Mouse (Mus musculus) gastrocnemius, adult 2 months (tissue): ENCODE results near the gene Mx1. TPM values are rescaled to one million over a fixed set of nuclear protein-coding genes. Genes with fewer than 3 reads are reported as not detected.

Experiments
- DNase-seq: peaks from one replicate; pipeline ENCODE4 v3.0.0; 2022
- H3K27ac ChIP-seq: fragments of 200-600 bp; 2 replicates; pipeline ENCODE4 v1.8.1; 2022; ENCODE audit warnings: mild to moderate bottlenecking
- H3K4me3 ChIP-seq: fragments of 200-600 bp; 2 replicates; pipeline ENCODE4 v1.8.1; 2022; ENCODE audit warnings: mild to moderate bottlenecking, moderate library complexity
- CTCF ChIP-seq: fragments of 200-600 bp; IDR thresholded peaks from 2 replicates; pipeline ENCODE4 v1.8.1; 2022; ENCODE audit warnings: antibody characterized with exemption, mild to moderate bottlenecking, moderate library complexity
- intact Hi-C: fragments of 180-260 bp; cut with DNase I; formaldehyde crosslinking; loops from one replicate; pipeline ENCODE4 v1.15.1; 2025
- total RNA-seq, 2 experiments: library from RNA; stranded (reverse); gene quantifications; 2 replicates each; pipeline ENCODE4 v1.2.3; 2021

Gene Mx1
- total RNA-seq, 2 experiments from 2014 or later, result 0.33 to 0.36 TPM

DNA sequence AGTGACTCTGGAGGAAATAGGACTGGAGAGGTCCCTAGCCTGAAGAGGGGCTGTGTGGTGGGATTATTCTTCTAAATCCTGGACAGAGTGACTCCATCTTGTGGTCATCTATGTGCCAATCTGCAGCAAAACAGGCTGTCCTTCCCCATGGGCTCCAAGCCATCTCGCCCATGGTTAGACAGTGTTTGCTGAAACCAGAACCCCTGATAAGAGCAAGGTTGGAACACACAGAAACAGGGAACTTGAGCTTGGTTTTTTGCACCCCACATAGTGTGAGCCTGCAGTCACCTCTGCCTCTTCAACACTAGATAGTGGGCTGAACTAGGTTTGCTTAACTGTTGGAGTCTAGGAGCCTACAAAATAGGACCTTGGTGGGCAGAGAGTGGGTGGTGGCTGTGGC lies 13.8 kb upstream of the Mx1 start:
- H3K27ac ChIP-seq, result no peak overlapping the region
- TF ChIP-seq CTCF, result no peak
- no peak overlapping the region for H3K4me3 ChIP-seq
- intact Hi-C loops, result no loop called here
- DNase-seq, result no peak

DNA sequence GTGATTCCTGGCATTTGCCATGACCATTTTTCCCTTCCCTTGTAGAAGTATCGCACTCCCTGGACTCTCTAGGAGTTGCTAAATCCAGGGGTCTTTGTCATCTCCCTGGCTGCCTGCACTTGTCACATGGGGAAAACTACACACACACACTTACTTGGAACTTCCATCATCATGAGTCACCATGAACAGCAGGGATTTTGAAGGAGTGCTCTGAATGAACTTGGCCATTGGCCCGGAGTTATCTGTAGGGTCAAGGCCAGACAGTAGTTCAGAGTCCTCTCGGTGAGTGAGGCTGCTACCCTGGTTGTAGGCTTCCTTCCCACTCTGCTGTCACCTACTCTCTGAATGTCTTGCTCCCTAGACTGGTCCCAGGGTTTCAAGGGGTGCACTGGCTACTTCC lies 12.9 kb upstream of the Mx1 start:
- DNase-seq, result peak; percentile 30
- no peak overlapping the region for H3K27ac ChIP-seq
- intact Hi-C loops, result no loop called here

GRCm38 (mm10) chr16:97474671-97475070 lies 12.0 kb upstream of the Mx1 start:
- H3K27ac ChIP-seq, result no peak overlapping the region
- intact Hi-C loops, result no loop called here
- no peak for DNase-seq
- H3K4me3 ChIP-seq, result no peak overlapping the region
- TF ChIP-seq CTCF, result no peak

More for the DNA sequence above, 12.9 kb upstream of the Mx1 start:
- H3K4me3 ChIP-seq, result no peak overlapping the region
- no peak for TF ChIP-seq CTCF

GRCm38 (mm10) chr16:97467993-97468791 lies 5.5 kb upstream of the Mx1 start:
- Histone ChIP-seq H3K27ac (no peak overlapping the region), H3K4me3 (no peak overlapping the region)
- DNase-seq, result no peak
- intact Hi-C loops, result loop anchor here (5.0 kb wide), 1 partner anchor 156 kb away; no protein-coding TSS in a partner anchor
- TF ChIP-seq CTCF, result no peak

DNA sequence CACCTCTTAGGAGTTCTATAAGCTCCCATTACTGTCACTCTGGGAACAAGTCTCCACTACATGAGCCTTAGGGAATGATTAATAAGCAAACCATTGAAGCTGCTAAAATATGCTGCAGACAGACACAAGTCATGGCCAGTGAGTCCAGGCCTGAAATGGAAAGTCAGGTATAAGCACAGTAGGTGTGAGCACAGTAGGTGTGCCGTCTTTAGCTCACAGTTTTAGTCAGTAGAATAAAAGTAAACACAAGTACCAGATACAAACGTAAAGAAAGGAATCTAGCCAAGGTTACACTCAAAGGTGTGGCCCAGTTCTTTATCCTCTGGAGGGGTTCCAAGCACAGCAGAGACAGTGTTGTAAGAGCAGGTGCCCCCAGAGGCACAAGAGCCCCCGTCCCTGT lies 4.8 kb upstream of the Mx1 start:
- Histone ChIP-seq H3K4me3 (no peak overlapping the region), H3K27ac (no peak overlapping the region)
- no peak for TF ChIP-seq CTCF
- intact Hi-C loops, result loop anchor here (5.0 kb wide), 1 partner anchor 155 kb away; no protein-coding TSS in a partner anchor
- DNase-seq, result no peak

DNA sequence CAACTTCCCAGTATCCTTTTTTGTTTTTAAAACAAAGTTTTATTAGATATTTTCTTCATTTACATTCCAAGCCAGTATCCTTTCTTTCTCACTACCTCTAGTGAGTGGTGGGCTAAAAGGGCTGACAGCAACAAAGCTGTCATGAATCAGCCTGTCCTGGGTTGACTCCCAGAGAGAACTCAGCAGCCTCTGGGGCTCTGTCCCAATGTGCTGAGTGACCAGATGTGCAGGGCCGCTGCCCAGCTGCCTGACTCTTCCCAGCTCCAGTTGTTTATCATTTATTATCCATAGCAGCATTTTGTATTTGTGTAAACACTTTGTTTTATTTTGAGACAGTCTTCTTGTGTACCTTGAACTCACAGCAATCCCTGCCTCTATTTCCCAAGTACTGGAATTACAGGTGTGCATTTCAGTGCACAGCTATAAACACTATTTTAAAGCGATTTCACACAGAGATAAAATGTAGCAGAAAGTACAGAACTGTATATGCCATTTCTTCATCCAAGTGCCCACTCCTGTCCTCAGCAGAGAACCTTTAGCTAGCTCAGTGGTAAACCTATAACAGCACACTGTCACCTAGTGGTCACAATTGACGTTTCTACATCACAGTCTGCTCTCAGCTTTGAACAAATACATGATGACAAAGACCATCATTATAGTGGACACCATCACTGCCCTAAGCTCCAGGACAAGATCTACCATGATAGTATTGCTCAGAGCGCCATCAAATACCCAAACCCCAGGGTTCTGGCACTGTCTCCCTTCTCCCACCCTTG lies 3.7 kb upstream of the Mx1 start:
- H3K27ac ChIP-seq, result no peak overlapping the region
- no peak overlapping the region for H3K4me3 ChIP-seq
- peak; percentile 59 for TF ChIP-seq CTCF
- no peak for DNase-seq
- intact Hi-C loops, result loop anchor here (5.0 kb wide), 1 partner anchor 154 kb away; no protein-coding TSS in a partner anchor

GRCm38 (mm10) chr16:97461271-97461670 lies 1.4 kb downstream of the Mx1 start:
- intact Hi-C loops, result no loop called here
- no peak for TF ChIP-seq CTCF
- H3K27ac ChIP-seq, result no peak overlapping the region
- DNase-seq, result no peak
- no peak overlapping the region for H3K4me3 ChIP-seq

DNA sequence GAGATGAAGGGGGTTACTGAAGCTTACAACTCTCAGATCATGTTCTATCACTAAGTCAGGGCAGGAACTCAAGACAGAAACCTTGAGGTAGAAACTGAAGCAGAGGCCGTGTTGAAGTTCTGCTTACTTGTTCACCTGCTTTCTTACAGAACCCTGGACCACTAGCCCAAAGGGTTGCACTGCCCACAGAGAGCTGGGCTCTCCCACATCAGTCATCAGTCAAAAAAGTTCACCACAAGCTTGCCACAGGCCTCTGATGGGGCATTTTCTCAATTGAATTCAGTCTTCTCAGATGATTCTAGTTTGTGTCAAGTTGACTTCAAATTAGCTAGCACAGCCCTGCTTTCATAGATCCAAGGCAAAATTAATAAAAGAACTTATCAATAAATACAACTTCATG lies 2.9 kb downstream of the Mx1 start:
- Histone ChIP-seq H3K27ac (no peak overlapping the region), H3K4me3 (no peak overlapping the region)
- no peak for TF ChIP-seq CTCF
- intact Hi-C loops, result no loop called here
- no peak for DNase-seq

DNA sequence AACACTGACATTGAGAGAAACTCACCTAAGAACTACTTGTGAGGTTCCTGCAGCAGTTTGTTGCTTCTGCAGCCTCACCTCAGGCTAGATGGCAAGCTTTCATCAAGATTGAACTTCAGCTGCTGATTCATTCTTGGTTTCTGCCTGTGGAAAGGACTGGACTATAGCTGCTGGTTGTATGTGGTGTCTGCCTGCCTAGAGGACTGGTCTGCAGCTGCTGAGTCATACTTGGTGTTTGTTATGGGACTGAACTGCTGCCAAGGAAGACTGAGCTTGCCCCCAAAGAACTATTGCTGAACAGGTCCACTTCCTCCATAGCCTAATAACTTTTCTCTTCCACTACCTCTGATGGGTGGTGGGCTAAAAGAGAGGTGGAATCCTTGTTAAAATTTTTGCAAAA lies 15.3 kb downstream of the Mx1 start:
- Histone ChIP-seq H3K27ac (no peak overlapping the region), H3K4me3 (no peak overlapping the region)
- DNase-seq, result no peak
- intact Hi-C loops, result loop anchor here (10.0 kb wide), 1 partner anchor 147 kb away; no protein-coding TSS in a partner anchor
- no peak for TF ChIP-seq CTCF

DNA sequence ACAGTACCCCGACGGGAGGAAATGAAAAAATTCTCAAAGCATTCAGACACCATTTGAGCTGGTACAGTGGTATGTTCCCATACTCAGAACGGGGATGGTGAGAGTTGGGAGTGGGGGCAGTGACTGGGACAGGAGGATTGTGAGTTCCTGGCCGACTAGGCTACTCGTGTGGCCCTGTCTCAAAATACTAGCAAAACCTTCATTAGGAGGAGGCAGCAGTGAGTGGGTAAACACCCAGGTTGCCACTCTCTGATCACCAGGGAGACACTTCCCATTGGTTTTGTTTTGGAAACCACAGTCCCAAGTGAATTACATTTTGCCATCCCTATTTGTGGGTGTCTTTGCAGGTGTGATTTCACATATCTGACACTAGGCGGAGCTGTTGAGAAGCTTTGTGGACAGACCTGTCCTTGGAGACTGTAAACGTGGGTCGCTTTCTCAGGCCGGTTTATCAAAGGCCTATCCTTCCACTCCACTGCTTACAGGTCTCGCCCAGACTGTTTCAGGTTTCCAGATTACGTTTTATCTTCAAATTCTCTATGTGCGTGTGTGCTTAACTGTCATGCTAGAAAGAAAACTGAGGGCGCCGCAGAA lies 18.9 kb downstream of the Mx1 start:
- intact Hi-C loops, result loop anchor here (2.0 to 10.0 kb wide), 2 partner anchors 125 to 151 kb away; no protein-coding TSS in a partner anchor
- peak; percentile 87 for TF ChIP-seq CTCF
- Histone ChIP-seq H3K27ac (no peak overlapping the region), H3K4me3 (no peak overlapping the region)
- no peak for DNase-seq

- no peak overlapping the region for H3K27ac ChIP-seq
- no peak for DNase-seq
- intact Hi-C loops, result loop anchor here (10.0 kb wide), 1 partner anchor 153 kb away; no protein-coding TSS in a partner anchor
- TF ChIP-seq CTCF, result no peak
- no peak overlapping the region for H3K4me3 ChIP-seq
Measured at GRCm38 (mm10) chr16:97441967-97442366, 20.7 kb downstream of the Mx1 start.

DNA sequence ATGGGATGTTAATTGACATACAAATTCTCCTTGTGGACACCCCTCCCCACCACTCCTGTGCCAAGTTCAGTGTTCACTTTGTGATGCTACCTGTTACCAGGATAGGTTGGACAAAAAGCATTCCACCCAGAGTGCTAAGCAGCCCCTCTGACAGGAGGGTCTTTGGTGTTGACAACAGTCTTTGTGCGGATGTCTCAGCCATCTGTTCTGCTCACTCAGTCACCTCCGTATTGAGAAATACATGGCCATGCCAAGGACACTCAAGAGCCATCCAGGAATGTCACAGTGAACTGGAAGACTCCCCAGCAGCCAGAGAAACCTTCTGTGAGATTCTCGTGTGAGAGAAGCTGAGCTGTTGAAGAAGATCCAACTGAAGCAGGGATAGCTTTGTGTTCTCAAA lies 24.5 kb downstream of the Mx1 start:
- no peak for TF ChIP-seq CTCF
- Histone ChIP-seq H3K27ac (no peak overlapping the region), H3K4me3 (no peak overlapping the region)
- intact Hi-C loops, result no loop called here
- DNase-seq, result no peak
